Mouse (Mus musculus) midbrain, embryonic 15.5 days (tissue): ENCODE results near the gene Syn3. TPM values are rescaled to one million over a fixed set of nuclear protein-coding genes. Genes with fewer than 3 reads are reported as not detected.

ENCODE experiments used
- ATAC-seq: fragments of 200-750 bp; cut with Nextera tagmentation; replicated peaks from 2 replicates; pipeline ENCODE4 v1.8.0; 2017; ENCODE audit warnings: moderate TSS enrichment
- H3K27ac ChIP-seq: fragments of 300-500 bp; sonication (generic); 2 replicates; pipeline ENCODE4 v1.5.1; 2015; ENCODE audit warnings: mild to moderate bottlenecking, inconsistent platforms
- H3K27me3 ChIP-seq: fragments of 300-500 bp; sonication (generic); replicated peaks from 2 replicates; pipeline ENCODE4 v1.6.1; 2015; ENCODE audit warnings: inconsistent platforms
- H3K36me3 ChIP-seq: fragments of 300-500 bp; sonication (generic); replicated peaks from 2 replicates; pipeline ENCODE4 v1.6.1; 2015; ENCODE audit warnings: inconsistent platforms
- H3K4me1 ChIP-seq: fragments of 300-500 bp; sonication (generic); 2 replicates; pipeline ENCODE4 v1.6.1; 2015; ENCODE audit warnings: inconsistent platforms
- H3K4me2 ChIP-seq: fragments of 300-500 bp; sonication (generic); 2 replicates; pipeline ENCODE4 v1.6.1; 2015; ENCODE audit warnings: inconsistent platforms, mild to moderate bottlenecking, moderate library complexity
- H3K4me3 ChIP-seq: fragments of 300-500 bp; sonication (generic); 2 replicates; pipeline ENCODE4 v1.5.1; 2015; ENCODE audit warnings: mild to moderate bottlenecking, inconsistent platforms
- H3K9ac ChIP-seq: fragments of 300-500 bp; sonication (generic); 2 replicates; pipeline ENCODE4 v1.6.1; 2015; ENCODE audit warnings: mild to moderate bottlenecking, inconsistent platforms
- H3K9me3 ChIP-seq: fragments of 300-500 bp; sonication (generic); 2 replicates; pipeline ENCODE4 v1.6.1; 2016; ENCODE audit warnings: inconsistent platforms
- WGBS: fragments of 180-500 bp; shearing (Covaris S2); methylation state at CpG from one replicate; pipeline ENCODE4 v1.1.7; 2015; ENCODE audit warnings: mixed read lengths; 5-methylcytosine and 5-hydroxymethylcytosine counted together
- polyA plus RNA-seq: library from polyadenylated mRNA; unstranded; fragments of >200 nt; fragmentation: Nextera tagmentation; extraction: Ambion mirVana; gene quantifications from 2 replicates; pipeline ENCODE4 v1.2.1, GENCODE M21; 2015

Syn3 gene
- polyA plus RNA-seq, 1 experiment from 2014 or later = 31.7 TPM

- H3K36me3 ChIP-seq = no peaks in the 10 kb centered on the region
- ATAC-seq = no peak
- H3K27me3 ChIP-seq = no peaks in the 10 kb centered on the region
- no peak overlapping the region for H3K4me2 ChIP-seq
- 82% methylated on average over 3 of the region's 3 CpGs for WGBS
- H3K4me1 ChIP-seq = no peaks in the 10 kb centered on the region
- no peak overlapping the region for H3K4me3 ChIP-seq
- no peaks in the 10 kb centered on the region for H3K9me3 ChIP-seq
- no peak overlapping the region for H3K27ac ChIP-seq
- no peak overlapping the region for H3K9ac ChIP-seq
Measured at GRCm38 (mm10) chr10:86272826-86273225, 225.9 kb downstream of the Syn3 start.

GRCm38 (mm10) chr10:86270254-86270653 lies 228.4 kb downstream of the Syn3 start:
- Histone ChIP-seq H3K9me3 (no peaks in the 10 kb centered on the region), H3K27ac (no peak overlapping the region), H3K36me3 (no peaks in the 10 kb centered on the region), H3K4me2 (no peak overlapping the region), H3K4me1 (no peaks in the 10 kb centered on the region), H3K27me3 (no peaks in the 10 kb centered on the region), H3K4me3 (no peak overlapping the region), H3K9ac (no peak overlapping the region)
- 86% methylated on average over 3 of the region's 3 CpGs for WGBS
- no peak for ATAC-seq

GRCm38 (mm10) chr10:86264618-86265017 lies 234.1 kb downstream of the Syn3 start:
- no peaks in the 10 kb centered on the region for H3K4me1 ChIP-seq
- no peak overlapping the region for H3K4me2 ChIP-seq
- H3K27me3 ChIP-seq = no peaks in the 10 kb centered on the region
- ATAC-seq = no peak
- H3K9me3 ChIP-seq = 0 out of 2 replicates have a peak, but pooled peaks cover 3% of the 10 kb centered on the region
- WGBS = 84% methylated on average over 9 of the region's 9 CpGs
- H3K36me3 ChIP-seq = no peaks in the 10 kb centered on the region
- H3K27ac ChIP-seq = no peak overlapping the region
- H3K9ac ChIP-seq = no peak overlapping the region
- no peak overlapping the region for H3K4me3 ChIP-seq

GRCm38 (mm10) chr10:86261725-86262124 lies 237.0 kb downstream of the Syn3 start:
- Histone ChIP-seq H3K27ac (no peak overlapping the region), H3K4me1 (no peaks in the 10 kb centered on the region), H3K27me3 (no peaks in the 10 kb centered on the region), H3K9ac (no peak overlapping the region), H3K36me3 (no peaks in the 10 kb centered on the region), H3K4me3 (no peak overlapping the region), H3K4me2 (no peak overlapping the region), H3K9me3 (0 out of 2 replicates have a peak, but pooled peaks cover 3% of the 10 kb centered on the region)
- ATAC-seq = no peak
- 81% methylated on average over 2 of the region's 2 CpGs for WGBS

GRCm38 (mm10) chr10:86258992-86259391 lies 239.7 kb downstream of the Syn3 start:
- Histone ChIP-seq H3K9me3 (0 out of 2 replicates have a peak, but pooled peaks cover 3% of the 10 kb centered on the region), H3K36me3 (no peaks in the 10 kb centered on the region), H3K4me2 (no peak overlapping the region), H3K4me1 (peaks cover 5% of the 10 kb centered on the region; the same call in 1 of the 2 replicates), H3K4me3 (no peak overlapping the region), H3K27me3 (no peaks in the 10 kb centered on the region), H3K27ac (no peak overlapping the region), H3K9ac (no peak overlapping the region)
- ATAC-seq = no peak
- WGBS = 84% methylated on average over 3 of the region's 3 CpGs

- peaks cover 5% of the 10 kb centered on the region; the same call in 1 of the 2 replicates for H3K4me1 ChIP-seq
- no peak overlapping the region for H3K4me2 ChIP-seq
- H3K9me3 ChIP-seq = 0 out of 2 replicates have a peak, but pooled peaks cover 3% of the 10 kb centered on the region
- no peak overlapping the region for H3K9ac ChIP-seq
- no peaks in the 10 kb centered on the region for H3K27me3 ChIP-seq
- H3K36me3 ChIP-seq = no peaks in the 10 kb centered on the region
- no peak for ATAC-seq
- H3K27ac ChIP-seq = no peak overlapping the region
- 88% methylated on average over 4 of the region's 4 CpGs for WGBS
- no peak overlapping the region for H3K4me3 ChIP-seq
Measured at GRCm38 (mm10) chr10:86258046-86258445, 240.7 kb downstream of the Syn3 start.

GRCm38 (mm10) chr10:86257045-86257444 lies 241.7 kb downstream of the Syn3 start:
- Histone ChIP-seq H3K27ac (no peak overlapping the region), H3K4me1 (peaks cover 5% of the 10 kb centered on the region; the same call in 1 of the 2 replicates), H3K27me3 (no peaks in the 10 kb centered on the region), H3K4me3 (no peak overlapping the region), H3K36me3 (no peaks in the 10 kb centered on the region), H3K9ac (no peak overlapping the region), H3K4me2 (no peak overlapping the region), H3K9me3 (0 out of 2 replicates have a peak, but pooled peaks cover 3% of the 10 kb centered on the region)
- ATAC-seq = no peak
- 81% methylated on average over 3 of the region's 3 CpGs for WGBS

- ATAC-seq = peak; percentile 92
- H3K4me1 ChIP-seq = peaks cover 5% of the 10 kb centered on the region; the same call in 1 of the 2 replicates
- no peak overlapping the region for H3K4me3 ChIP-seq
- no peaks in the 10 kb centered on the region for H3K27me3 ChIP-seq
- 0 out of 2 replicates have a peak, but pooled peaks cover 3% of the 10 kb centered on the region for H3K9me3 ChIP-seq
- no peak overlapping the region for H3K9ac ChIP-seq
- 35% methylated on average over 4 of the region's 4 CpGs for WGBS
- no peak overlapping the region for H3K4me2 ChIP-seq
- peak overlapping the region; percentile 8; the same call in 1 of the 2 replicates for H3K27ac ChIP-seq
- H3K36me3 ChIP-seq = no peaks in the 10 kb centered on the region
Measured at GRCm38 (mm10) chr10:86256221-86256620, 242.5 kb downstream of the Syn3 start.

GRCm38 (mm10) chr10:86250149-86250922 lies 248.4 kb downstream of the Syn3 start:
- no peak overlapping the region for H3K4me2 ChIP-seq
- H3K4me3 ChIP-seq = no peak overlapping the region
- ATAC-seq = no peak
- no peaks in the 10 kb centered on the region for H3K27me3 ChIP-seq
- H3K9me3 ChIP-seq = no peaks in the 10 kb centered on the region
- H3K27ac ChIP-seq = no peak overlapping the region
- 66% methylated on average over 7 of the region's 7 CpGs for WGBS
- no peaks in the 10 kb centered on the region for H3K4me1 ChIP-seq
- H3K9ac ChIP-seq = no peak overlapping the region
- H3K36me3 ChIP-seq = no peaks in the 10 kb centered on the region

GRCm38 (mm10) chr10:86249283-86249682 lies 249.4 kb downstream of the Syn3 start:
- no peaks in the 10 kb centered on the region for H3K9me3 ChIP-seq
- WGBS = 87% methylated on average over 1 of the region's 1 CpGs
- H3K4me3 ChIP-seq = no peak overlapping the region
- no peak for ATAC-seq
- no peaks in the 10 kb centered on the region for H3K4me1 ChIP-seq
- H3K36me3 ChIP-seq = no peaks in the 10 kb centered on the region
- no peaks in the 10 kb centered on the region for H3K27me3 ChIP-seq
- no peak overlapping the region for H3K9ac ChIP-seq
- H3K27ac ChIP-seq = no peak overlapping the region
- H3K4me2 ChIP-seq = no peak overlapping the region

GRCm38 (mm10) chr10:86248807-86249206 lies 249.9 kb downstream of the Syn3 start:
- Histone ChIP-seq H3K27me3 (no peaks in the 10 kb centered on the region), H3K4me3 (no peak overlapping the region), H3K9ac (no peak overlapping the region), H3K4me1 (no peaks in the 10 kb centered on the region), H3K4me2 (no peak overlapping the region), H3K36me3 (no peaks in the 10 kb centered on the region), H3K9me3 (no peaks in the 10 kb centered on the region), H3K27ac (no peak overlapping the region)
- no peak for ATAC-seq
- 85% methylated on average over 3 of the region's 3 CpGs for WGBS

GRCm38 (mm10) chr10:86248131-86248740 lies 250.5 kb downstream of the Syn3 start:
- no peaks in the 10 kb centered on the region for H3K4me1 ChIP-seq
- H3K27ac ChIP-seq = no peak overlapping the region
- H3K4me3 ChIP-seq = no peak overlapping the region
- WGBS = 93% methylated on average over 10 of the region's 10 CpGs
- H3K27me3 ChIP-seq = no peaks in the 10 kb centered on the region
- no peak overlapping the region for H3K9ac ChIP-seq
- no peak overlapping the region for H3K4me2 ChIP-seq
- no peaks in the 10 kb centered on the region for H3K36me3 ChIP-seq
- no peak for ATAC-seq
- H3K9me3 ChIP-seq = no peaks in the 10 kb centered on the region
